Mouse (Mus musculus) spleen, postnatal 14 days (tissue): Measurements from ENCODE around the gene Abi3bp.

ENCODE experiments used
- DNase-seq, 2 experiments: peaks; one replicate each; pipeline ENCODE4 v3.0.0; 2021 to 2022; ENCODE audit warnings: low spot score in 2 of 2

Abi3bp gene

DNA sequence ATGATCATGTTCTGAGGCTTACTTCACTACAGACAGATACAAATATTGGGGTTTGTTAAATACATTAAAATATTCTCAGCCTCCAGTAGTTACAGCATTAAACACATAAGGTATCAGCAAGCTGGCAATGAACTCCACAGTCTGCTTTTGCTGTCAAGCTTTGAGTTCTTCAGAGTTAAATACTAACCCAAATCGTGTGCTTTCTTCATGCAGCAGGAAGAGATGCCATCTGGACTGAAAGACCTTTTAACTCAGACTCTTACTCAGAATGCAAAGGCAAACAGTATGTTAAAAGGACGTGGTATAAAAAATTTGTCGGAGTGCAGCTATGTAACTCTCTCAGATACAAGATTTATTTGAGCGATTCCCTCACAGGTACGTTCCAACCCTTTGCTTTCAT lies 209.1 kb downstream of the Abi3bp start:
- DNase-seq, result no peak

DNA sequence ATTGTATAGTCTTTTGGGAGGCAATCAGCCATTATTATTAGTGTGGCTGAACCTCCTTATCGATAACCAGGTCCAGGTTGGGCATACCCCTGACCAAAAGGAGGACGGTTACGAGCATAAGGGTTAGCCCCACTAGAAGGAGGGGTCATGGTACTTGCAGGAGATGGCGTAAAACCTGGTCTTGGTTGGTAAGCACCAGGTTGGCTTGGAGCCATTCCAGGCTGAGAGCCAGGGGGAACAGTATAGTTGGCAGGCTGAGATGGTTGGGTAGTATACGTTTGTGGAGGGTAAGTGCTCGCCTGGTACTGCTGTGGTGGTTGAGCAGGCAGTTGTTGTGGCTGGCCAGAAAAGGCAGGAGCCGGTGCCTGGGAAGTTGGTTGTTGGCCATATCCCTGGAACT lies 213.0 kb downstream of the Abi3bp start:
- no peak for DNase-seq

DNA sequence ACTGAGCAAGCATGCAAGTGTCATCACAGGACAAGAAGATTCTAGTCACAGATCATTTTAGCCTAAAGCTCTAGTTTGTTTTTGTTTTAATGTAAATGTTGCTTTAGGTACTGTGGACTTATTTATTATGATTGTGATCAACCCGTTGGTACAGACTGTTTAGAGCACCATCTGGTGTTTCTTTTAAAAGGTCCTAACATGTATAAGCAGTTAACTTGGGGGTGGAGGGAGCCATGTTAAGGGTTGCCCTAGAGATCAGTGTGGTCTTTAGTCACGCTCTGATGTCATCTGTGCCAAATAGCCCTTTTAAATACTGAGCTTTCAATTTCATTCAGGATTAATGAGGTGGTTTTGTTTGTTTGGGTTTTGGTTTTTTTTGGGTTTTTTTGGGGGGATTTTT lies 218.8 kb downstream of the Abi3bp start:
- no peak for DNase-seq

DNA sequence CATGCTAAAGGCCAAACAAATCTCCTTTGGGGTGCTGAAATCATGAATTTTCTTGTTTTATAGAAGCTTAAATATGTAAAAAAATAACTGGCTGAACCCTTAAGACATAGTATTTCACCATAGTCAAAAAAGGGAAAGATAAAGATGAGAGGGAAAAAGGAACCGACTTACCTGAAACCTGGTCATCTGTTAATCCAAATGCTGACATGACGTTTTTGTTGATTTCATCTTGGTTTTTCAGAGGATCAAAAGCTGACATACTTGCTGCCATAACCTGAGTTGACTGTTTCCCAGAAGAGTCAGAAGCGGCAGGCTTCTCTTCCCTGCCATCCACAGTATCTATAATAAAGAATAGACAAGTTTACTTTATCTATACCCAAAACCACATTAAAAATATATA lies 223.2 kb downstream of the Abi3bp start:
- no peak for DNase-seq

DNA sequence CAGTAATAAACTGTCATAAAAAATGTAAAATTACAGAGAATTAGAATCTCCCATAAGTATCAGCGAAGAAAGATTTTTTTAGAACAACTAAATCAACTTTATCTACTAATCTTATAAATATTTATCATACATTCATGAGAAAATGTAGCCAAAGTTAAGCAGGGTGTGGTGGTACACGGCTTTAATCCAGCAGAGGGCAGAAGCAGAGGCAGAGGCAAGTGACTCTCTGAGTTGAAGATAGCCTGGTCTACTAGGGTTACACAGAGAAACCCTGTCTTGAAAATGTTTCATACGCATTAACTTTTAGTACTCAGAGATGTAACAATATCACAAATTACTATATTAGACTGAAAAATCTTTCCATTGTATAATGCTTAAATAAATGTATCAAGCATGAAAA lies 228.1 kb downstream of the Abi3bp start:
- DNase-seq, result no peak

DNA sequence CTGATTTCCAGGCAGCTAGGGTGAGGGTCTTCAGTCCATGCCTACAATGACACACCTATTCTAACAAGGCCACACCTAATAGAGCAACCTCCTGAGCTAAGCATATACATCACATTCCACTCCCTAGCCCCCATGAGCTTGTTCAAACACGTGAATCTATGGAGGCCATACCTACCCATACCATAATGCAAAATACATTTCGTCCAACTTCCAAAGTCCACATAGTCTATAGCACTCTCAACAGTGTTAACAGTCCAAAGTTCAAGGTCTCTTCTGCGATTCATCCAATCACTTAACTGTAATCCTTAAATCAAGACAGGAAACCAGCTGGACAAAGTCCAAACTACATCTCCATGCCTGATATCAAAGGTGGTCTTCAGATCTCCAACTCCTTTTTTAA lies 232.4 kb downstream of the Abi3bp start:
- no peak for DNase-seq

DNA sequence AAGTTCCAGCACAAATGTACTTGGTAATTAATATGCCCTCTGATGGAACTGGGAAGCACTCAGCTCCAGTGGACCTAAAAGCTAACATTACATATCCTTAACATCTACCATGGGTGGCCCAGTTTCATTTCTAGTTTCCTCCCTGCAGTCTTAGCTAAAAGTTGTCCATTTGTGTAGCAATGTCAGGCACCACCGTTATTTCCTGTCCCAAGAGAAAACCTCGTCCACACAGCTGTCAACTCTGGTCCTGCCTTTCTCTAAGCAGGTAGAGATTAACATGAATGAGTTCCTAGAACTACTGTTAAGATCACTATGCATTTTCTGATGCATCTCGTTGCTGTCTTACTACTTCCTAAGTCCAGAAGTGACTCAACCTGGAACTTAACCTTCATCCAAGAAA lies 237.9 kb downstream of the Abi3bp start:
- no peak for DNase-seq

DNA sequence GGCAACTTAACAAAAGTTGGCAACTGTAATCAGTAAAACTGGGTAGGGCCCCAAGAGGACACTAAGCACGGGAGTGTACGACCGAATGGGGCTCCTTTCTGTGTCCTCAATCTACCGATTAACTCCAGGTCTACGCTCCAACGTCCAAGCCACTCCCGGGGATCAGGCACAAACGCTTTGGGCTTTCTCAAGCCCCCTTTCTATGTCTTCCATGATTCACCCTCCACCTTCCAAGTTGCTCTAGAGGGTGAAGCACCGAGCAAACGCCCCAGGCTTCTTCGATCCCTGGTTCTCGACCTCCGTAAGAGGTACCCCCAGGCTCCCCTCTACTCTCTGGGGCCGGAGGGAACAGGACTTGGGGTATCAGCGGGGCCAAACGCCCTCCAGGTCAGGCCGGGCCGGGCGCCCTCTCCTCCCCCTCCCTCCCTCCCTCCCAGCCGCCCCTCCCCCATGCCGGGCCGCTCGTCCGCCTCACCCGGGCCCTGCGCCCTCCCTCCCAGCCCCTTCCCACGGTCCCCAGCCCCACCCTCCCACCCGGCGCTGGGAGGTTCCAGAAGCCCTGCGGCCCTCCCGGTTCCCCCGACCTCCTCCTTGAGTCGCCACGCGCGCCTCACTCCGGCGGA lies 239.0 kb downstream of the Abi3bp start:
- peak in 1 of 2 experiments; percentile 12 for DNase-seq

DNA sequence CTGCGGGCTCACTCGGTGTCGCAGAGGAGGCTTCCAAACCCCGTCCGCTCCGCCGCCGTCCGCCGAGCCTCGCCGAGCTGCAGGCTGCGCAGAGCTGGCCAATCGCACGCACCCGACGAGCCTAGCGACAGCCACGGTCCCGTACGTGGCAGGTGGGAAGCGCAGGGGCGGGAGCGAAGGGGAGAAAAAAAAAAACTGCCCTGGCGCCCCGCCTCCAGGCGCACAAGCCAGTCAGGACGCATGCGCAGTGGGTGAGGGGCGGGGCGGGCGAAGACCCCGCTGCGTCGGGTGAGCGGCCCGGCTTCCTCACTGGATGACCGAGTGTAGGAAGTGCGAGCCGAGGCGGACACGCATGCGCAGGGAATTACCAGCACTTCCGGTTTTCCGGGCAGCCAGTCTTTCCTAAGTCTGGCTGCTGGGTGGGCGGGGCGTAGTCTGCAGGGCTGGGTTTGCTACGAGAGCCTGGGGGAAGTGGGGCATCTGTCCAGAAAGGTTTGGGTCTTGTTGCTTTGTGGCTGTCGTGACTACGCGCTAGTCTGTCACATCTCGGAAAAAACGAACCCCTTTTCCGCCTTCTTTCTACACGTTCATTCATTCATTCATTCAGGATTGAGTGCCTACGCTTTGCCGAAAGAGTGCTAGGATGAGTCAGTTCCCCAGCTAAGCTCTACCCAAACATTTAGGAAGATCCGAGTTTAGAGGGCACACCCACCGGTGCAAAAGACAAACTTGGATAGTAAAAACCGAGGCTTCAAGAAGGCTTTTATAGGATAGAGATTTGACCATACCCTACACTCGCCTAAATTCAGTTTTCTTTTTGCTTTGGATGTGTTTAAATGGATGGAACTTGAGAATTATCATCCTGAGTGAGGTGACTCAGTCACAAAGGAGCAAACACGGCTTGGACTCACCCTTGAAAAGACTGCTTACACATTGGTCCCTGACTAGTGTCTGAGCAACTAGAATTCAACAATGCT lies 239.8 kb downstream of the Abi3bp start, which contains the start of gene Tfg:
Gene Tfg (minus strand): TSS at position 227 of the 977 bp plus-strand sequence.
- peak; percentile 92 to 94 for DNase-seq

DNA sequence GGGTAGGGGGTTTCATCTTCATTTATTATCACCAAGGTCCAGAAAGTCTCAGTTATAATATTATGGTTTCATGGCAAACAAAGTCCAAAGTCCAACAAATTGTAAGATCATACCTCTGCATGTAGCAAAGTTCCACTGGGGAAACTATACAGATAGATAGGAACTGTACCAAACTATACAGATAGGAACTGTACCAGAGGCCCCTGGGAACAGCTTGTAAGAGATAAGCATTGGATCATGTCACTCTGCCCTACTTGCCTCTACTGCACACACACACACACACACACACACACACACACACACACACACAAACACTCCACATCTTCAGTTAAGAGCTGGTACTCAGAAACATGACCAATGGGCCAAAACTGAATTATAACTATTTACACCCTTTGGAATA lies 241.4 kb downstream of the Abi3bp start:
- no peak for DNase-seq

DNA sequence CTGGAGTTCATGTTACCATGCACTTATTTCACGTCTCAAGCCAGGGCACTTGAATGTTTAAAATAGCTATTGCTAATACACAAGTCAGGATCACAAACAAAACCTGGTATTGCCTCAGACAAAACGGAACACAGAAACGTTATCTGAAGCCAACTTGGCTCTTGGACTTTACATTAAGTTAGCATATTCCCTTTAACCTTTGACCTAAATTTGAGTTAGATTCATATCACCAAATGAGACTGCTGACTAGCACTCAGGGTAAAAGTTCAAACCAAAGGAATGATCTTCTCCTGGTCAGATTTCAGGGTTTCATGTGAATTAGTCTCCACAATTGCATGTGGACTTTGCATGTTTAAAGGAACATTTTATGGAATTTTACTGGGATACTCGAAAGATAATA lies 244.7 kb downstream of the Abi3bp start:
- DNase-seq, result no peak

DNA sequence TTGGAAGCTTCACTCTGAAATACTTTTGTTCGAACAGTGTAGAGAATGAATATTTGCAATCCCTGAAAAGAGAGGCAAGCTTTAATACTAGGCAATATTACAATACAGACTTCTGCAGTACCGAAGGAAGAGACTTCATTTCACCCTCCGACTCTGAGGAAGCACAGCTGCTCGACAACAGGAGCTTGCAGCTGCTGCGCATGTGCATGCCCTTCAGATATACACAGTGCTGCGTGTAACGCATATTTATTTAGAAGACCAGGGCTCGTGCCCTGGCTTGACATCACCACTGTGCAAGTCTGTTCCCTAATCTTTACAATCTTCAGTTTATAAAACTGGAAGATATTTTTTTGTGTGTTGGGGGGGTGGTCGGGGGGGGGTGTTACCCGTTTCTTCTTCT lies 247.2 kb downstream of the Abi3bp start:
- DNase-seq, result no peak

DNA sequence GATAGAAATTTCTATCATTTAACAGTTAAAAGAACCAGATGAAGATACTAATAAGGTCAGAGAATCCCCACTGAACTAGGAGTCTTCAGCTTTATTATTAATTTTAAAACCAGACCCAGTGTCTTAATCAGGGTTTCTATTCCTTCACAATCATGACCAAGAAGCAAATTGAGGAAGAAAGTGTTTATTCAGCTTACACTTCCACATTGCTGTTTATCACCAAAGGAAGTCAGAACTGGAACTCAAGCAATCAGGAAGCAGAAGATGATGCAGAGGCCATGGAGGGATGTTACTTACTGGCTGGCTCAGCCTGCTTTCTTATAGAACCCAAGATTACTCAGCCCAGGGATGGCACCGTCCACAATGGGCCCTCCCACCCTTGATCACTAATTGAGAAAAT lies 251.4 kb downstream of the Abi3bp start:
- no peak for DNase-seq
